Mouse (Mus musculus): Measurements from ENCODE around the gene Slc11a1.

Gene Slc11a1

GRCm38 (mm10) chr1:74411753-74412325 is 36.8 kb downstream of the Slc11a1 start:
- DNase-seq (ENCODE audit: low read depth, low spot score), result no peak

GRCm38 (mm10) chr1:74412711-74413110 is 37.7 kb downstream of the Slc11a1 start:
- no peak for DNase-seq (ENCODE audit: low read depth, low spot score)

GRCm38 (mm10) chr1:74415143-74415542 is 40.1 kb downstream of the Slc11a1 start:
- DNase-seq (ENCODE audit: low read depth, low spot score), result no peak

GRCm38 (mm10) chr1:74418747-74419439 is 43.9 kb downstream of the Slc11a1 start:
- DNase-seq (ENCODE audit: low read depth, low spot score), result no peak

GRCm38 (mm10) chr1:74419440-74419794 is 44.4 kb downstream of the Slc11a1 start:
- DNase-seq (ENCODE audit: low read depth, low spot score), result no peak

- DNase-seq (ENCODE audit: low read depth, low spot score), result no peak
Measured at GRCm38 (mm10) chr1:74423147-74423546, 48.2 kb downstream of the Slc11a1 start.

GRCm38 (mm10) chr1:74425845-74426244 is 50.9 kb downstream of the Slc11a1 start:
- no peak for DNase-seq (ENCODE audit: low read depth, low spot score)

- DNase-seq (ENCODE audit: low read depth, low spot score), result no peak
Measured at GRCm38 (mm10) chr1:74433220-74433619, 58.2 kb downstream of the Slc11a1 start.

- no peak for DNase-seq (ENCODE audit: low read depth, low spot score)
Measured at GRCm38 (mm10) chr1:74434596-74434995, 59.6 kb downstream of the Slc11a1 start.

GRCm38 (mm10) chr1:74435563-74435962 is 60.6 kb downstream of the Slc11a1 start:
- no peak for DNase-seq (ENCODE audit: low read depth, low spot score)

Data from brain, embryonic 18.5 days (tissue).